8 mouse cellular contexts compared by ENCODE assay signal in the genomic region with DNA sequence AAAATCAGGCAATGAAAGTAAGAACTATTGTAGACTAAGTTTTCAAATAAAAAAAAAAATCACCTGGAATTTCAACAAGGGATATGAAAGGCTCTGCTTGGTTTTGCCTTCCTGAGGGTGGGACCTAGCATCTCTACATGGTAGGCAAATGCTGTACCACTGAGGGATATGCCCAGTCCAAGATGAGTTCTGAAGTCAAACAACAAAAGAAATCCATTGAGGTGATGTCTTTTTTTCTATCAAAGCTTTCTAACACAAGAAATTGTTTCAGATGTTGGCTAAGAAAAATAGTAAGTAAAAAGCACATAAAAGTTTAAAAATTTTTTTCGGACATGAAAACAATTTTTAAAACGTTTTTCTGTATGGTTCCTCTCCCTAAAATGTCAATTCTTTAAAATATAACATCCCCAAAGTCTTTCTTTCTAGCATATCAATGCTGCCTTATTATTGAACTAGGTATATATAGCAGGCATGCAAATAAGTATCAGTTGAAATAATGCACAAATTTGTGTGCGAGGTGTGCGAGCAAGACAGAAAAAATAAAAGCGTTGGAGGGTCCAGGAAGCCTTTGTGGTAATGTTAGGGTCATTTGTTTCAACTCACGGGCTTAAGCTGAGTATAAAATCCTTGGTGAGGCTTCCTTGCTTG. TPM values are rescaled to one million over a fixed set of nuclear protein-coding genes. Genes with fewer than 3 reads are reported as not detected.
DNase-seq lines count a peak whose midpoint lies in the region; ATAC-seq and TF ChIP-seq lines count a peak whose summit lies in the region.

No protein-coding gene starts in this region.

- peak overlapping the region; percentile 84 for H3K4me2 ChIP-seq in embryonic facial prominence, embryonic 12.5 days (replicated peaks)
- peak overlapping the region; percentile 60 for H3K4me2 ChIP-seq in intestine, embryonic 16.5 days (ENCODE audit: low read depth, low read length)

- peak overlapping the region; percentile 96 for H3K4me3 ChIP-seq in layer of hippocampus, adult 2 months
- H3K4me3 ChIP-seq in embryonic facial prominence, embryonic 12.5 days, result peak overlapping the region; percentile 64
- peak overlapping the region; percentile 42 for H3K4me3 ChIP-seq in intestine, embryonic 16.5 days (ENCODE audit: low read length)

- H3K27me3 ChIP-seq in embryonic facial prominence, embryonic 12.5 days, result no peaks in the 10 kb centered on the region
- no peaks in the 10 kb centered on the region for H3K27me3 ChIP-seq in intestine, embryonic 16.5 days (replicated peaks; ENCODE audit: control insufficient read depth, insufficient read depth, low read length)

- H3K9me3 ChIP-seq in embryonic facial prominence, embryonic 12.5 days, result no peaks in the 10 kb centered on the region
- no peaks in the 10 kb centered on the region for H3K9me3 ChIP-seq in intestine, embryonic 16.5 days (ENCODE audit: control insufficient read depth, low read length)

- 23% methylated on average over 6 of the region's 6 CpGs for WGBS in embryonic facial prominence, embryonic 12.5 days
- WGBS in intestine, embryonic 16.5 days, result 22% methylated on average over 6 of the region's 6 CpGs

- no peak for DNase-seq in layer of hippocampus, adult 2 months (ENCODE audit: low spot score in 2 of 2)
- no peak for DNase-seq in layer of hippocampus, postnatal 36 days
- peak; percentile 4 for DNase-seq in naive thymus-derived CD4-positive, alpha-beta T cell, adult 2 months (ENCODE audit: low read depth)
- no peak for DNase-seq in layer of hippocampus, postnatal 10 days (ENCODE audit: low spot score in 2 of 2)
- no peak for DNase-seq in adrenal gland, adult 8-10 months
- no peak for DNase-seq in right cerebral cortex, postnatal 25 days

- peak overlapping the region; percentile 88 for H3K27ac ChIP-seq in layer of hippocampus, adult 2 months
- H3K27ac ChIP-seq in embryonic facial prominence, embryonic 12.5 days, result no peak overlapping the region
- peak overlapping the region; percentile 33; the same call in 1 of the 2 replicates for H3K27ac ChIP-seq in intestine, embryonic 16.5 days (ENCODE audit: low read length)

- no peak for TF ChIP-seq CTCF in layer of hippocampus, adult 2 months (conservative IDR thresholded peaks at IDR 0.05)

- peak overlapping the region; percentile 48 for H3K9ac ChIP-seq in embryonic facial prominence, embryonic 12.5 days
- H3K9ac ChIP-seq in intestine, embryonic 16.5 days (ENCODE audit: low read depth, low read length), result 0 out of 2 replicates have a peak overlapping the region, but pooled peaks have one; percentile 57

- ATAC-seq in embryonic facial prominence, embryonic 12.5 days (ENCODE audit: insufficient number of reproducible peaks, insufficient read depth, low FRiP score, low TSS enrichment), result no peak
- ATAC-seq in intestine, embryonic 16.5 days, result no peak

- H3K36me3 ChIP-seq in embryonic facial prominence, embryonic 12.5 days, result no peaks in the 10 kb centered on the region
- H3K36me3 ChIP-seq in intestine, embryonic 16.5 days (ENCODE audit: control insufficient read depth, insufficient read depth, low read length), result no peaks in the 10 kb centered on the region

- H3K4me1 ChIP-seq in embryonic facial prominence, embryonic 12.5 days, result no peaks in the 10 kb centered on the region
- H3K4me1 ChIP-seq in intestine, embryonic 16.5 days (ENCODE audit: control insufficient read depth, insufficient read depth, low read length), result 0 out of 2 replicates have a peak, but pooled peaks cover 3% of the 10 kb centered on the region

RNA-seq across cellular contexts. Expression of a gene that starts 0.6 kb away (rescaled TPM):
- total RNA-seq in layer of hippocampus, adult 2 months (2021), result 10 to 100 TPM; 19.2 to 24.5 TPM
- 10 to 100 TPM; 20.0 to 24.3 TPM for total RNA-seq in layer of hippocampus, postnatal 36 days (2021)
- 23.5 and 25.2 TPM in 2 replicates for polyA plus RNA-seq in embryonic facial prominence, embryonic 12.5 days (2016; fragmentation: Nextera tagmentation; extraction: Ambion mirVana)
- 34.2 and 37.8 TPM in 2 replicates for polyA plus RNA-seq in intestine, embryonic 16.5 days (2015; fragmentation: Nextera tagmentation; extraction: Ambion mirVana)
- total RNA-seq in layer of hippocampus, postnatal 10 days (2021), result 10 to 100 TPM; 15.0 to 16.6 TPM
- total RNA-seq in adrenal gland, adult 8-10 months (2022), result 10 to 100 TPM; 37.4 to 63.7 (median 49.0) TPM

Comparison
In these comparisons a context has a peak if more than half of its experiments do, and no peak if none do; other contexts are left out.
1. H3K4me3 ChIP-seq: peak in every context shown above with its lines; median percentile 96 in layer of hippocampus, adult 2 months; 64 in embryonic facial prominence, embryonic 12.5 days; 42 in intestine, embryonic 16.5 days.